Mouse (Mus musculus) hindbrain, embryonic 10.5 days (tissue): ENCODE data around the gene Gm26938. TPM values are rescaled to one million over a fixed set of nuclear protein-coding genes. Genes with fewer than 3 reads are reported as not detected.

ENCODE experiments used
- DNase-seq: peaks from one replicate; pipeline ENCODE4 v3.0.0-alpha.2; 2017; ENCODE audit warnings: low spot score
- H3K27ac ChIP-seq: fragments of 300-500 bp; sonication (generic); 2 replicates; pipeline ENCODE4 v1.5.1; 2016; ENCODE audit warnings: mild to moderate bottlenecking, moderate library complexity
- H3K27me3 ChIP-seq: fragments of 300-500 bp; sonication (generic); 2 replicates; pipeline ENCODE4 v1.6.1; 2016; ENCODE audit warnings: mild to moderate bottlenecking; ENCODE audit not compliant: poor library complexity, insufficient read depth, severe bottlenecking
- H3K36me3 ChIP-seq: fragments of 300-500 bp; sonication (generic); 2 replicates; pipeline ENCODE4 v1.6.1; 2016; ENCODE audit warnings: mild to moderate bottlenecking, moderate library complexity
- H3K4me1 ChIP-seq: fragments of 300-500 bp; sonication (generic); replicated peaks from 2 replicates; pipeline ENCODE4 v1.6.1; 2016; ENCODE audit warnings: mild to moderate bottlenecking
- H3K4me3 ChIP-seq: fragments of 300-500 bp; sonication (generic); 2 replicates; pipeline ENCODE4 v1.5.1; 2016; ENCODE audit warnings: mild to moderate bottlenecking, moderate library complexity
- H3K9me3 ChIP-seq: fragments of 300-500 bp; sonication (generic); 2 replicates; pipeline ENCODE4 v1.6.1; 2016; ENCODE audit warnings: mild to moderate bottlenecking, moderate library complexity
- WGBS: fragments of 180-500 bp; shearing (Covaris S2); methylation state at CpG from one replicate; pipeline ENCODE4 v1.1.7; 2016; 5-methylcytosine and 5-hydroxymethylcytosine counted together
- polyA plus RNA-seq: library from polyadenylated mRNA; unstranded; fragments of >200 nt; fragmentation: Nextera tagmentation; extraction: Ambion mirVana; gene quantifications from 2 replicates; pipeline ENCODE4 v1.2.1, GENCODE M21; 2016

The Gm26938 gene
- polyA plus RNA-seq: not detected in 2 replicates

- peak within 1 kb of the TSS; percentile 93 for H3K27ac ChIP-seq
- H3K27me3 ChIP-seq: no peaks in the 10 kb centered on the region
- peaks cover 21% of the 10 kb centered on the region for H3K4me1 ChIP-seq
- peak; percentile 93 for DNase-seq
- H3K9me3 ChIP-seq: no peaks in the 10 kb centered on the region
- H3K36me3 ChIP-seq: peaks cover 32% of the 10 kb centered on the region
- H3K4me3 ChIP-seq: peak within 1 kb of the TSS; percentile 94
- under 1% methylated on average over 43 of the region's 43 CpGs for WGBS
Observed at GRCm38 (mm10) chr5:139826357-139827055, at the start of gene Gm26938, which contains the start of gene Psmg3. Gene Gm26938, minus strand, starts transcription at chr5:139826407. Gene Psmg3, minus strand, starts transcription at chr5:139826885.

- no peak for DNase-seq
- Histone ChIP-seq H3K4me3 (no peak overlapping the region), H3K36me3 (no peaks in the 10 kb centered on the region), H3K27me3 (peaks cover 16% of the 10 kb centered on the region; the same call in 1 of the 2 replicates), H3K27ac (no peak overlapping the region), H3K9me3 (no peaks in the 10 kb centered on the region), H3K4me1 (peaks cover 23% of the 10 kb centered on the region)
- WGBS: 79% methylated on average over 1 of the region's 1 CpGs
Observed at GRCm38 (mm10) chr5:139871526-139871925, 45.3 kb upstream of the Gm26938 start.

GRCm38 (mm10) chr5:139870886-139871285 is 44.7 kb upstream of the Gm26938 start:
- no peaks in the 10 kb centered on the region for H3K9me3 ChIP-seq
- H3K27me3 ChIP-seq: peaks cover 16% of the 10 kb centered on the region; the same call in 1 of the 2 replicates
- H3K27ac ChIP-seq: no peak overlapping the region
- no peaks in the 10 kb centered on the region for H3K36me3 ChIP-seq
- no peak overlapping the region for H3K4me3 ChIP-seq
- peaks cover 25% of the 10 kb centered on the region for H3K4me1 ChIP-seq
- DNase-seq: no peak
- 23% methylated on average over 4 of the region's 4 CpGs for WGBS

DNA sequence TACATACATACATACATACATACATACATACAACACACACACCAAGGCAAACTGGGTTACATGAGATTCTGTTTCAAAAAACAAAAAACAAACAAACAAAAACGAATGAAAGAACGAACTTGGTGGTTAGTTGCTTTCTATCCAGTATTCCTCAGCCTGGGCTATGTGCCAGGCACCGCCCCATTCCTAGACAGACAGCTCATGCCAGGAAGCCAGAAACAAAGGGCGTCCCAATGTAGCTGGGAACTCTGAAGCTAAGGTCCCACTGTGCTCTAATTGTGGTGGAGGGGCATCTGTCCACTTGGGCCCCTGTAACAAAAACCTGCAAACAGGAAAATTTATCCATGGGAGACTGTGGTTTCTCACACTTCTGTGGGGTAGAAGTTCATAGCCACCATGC is 36.6 kb upstream of the Gm26938 start:
- no peaks in the 10 kb centered on the region for H3K27me3 ChIP-seq
- H3K9me3 ChIP-seq: no peaks in the 10 kb centered on the region
- no peak overlapping the region for H3K4me3 ChIP-seq
- no peak overlapping the region for H3K27ac ChIP-seq
- WGBS: 76% methylated on average over 4 of the region's 4 CpGs
- H3K36me3 ChIP-seq: no peaks in the 10 kb centered on the region
- DNase-seq: no peak
- peaks cover 22% of the 10 kb centered on the region for H3K4me1 ChIP-seq

DNA sequence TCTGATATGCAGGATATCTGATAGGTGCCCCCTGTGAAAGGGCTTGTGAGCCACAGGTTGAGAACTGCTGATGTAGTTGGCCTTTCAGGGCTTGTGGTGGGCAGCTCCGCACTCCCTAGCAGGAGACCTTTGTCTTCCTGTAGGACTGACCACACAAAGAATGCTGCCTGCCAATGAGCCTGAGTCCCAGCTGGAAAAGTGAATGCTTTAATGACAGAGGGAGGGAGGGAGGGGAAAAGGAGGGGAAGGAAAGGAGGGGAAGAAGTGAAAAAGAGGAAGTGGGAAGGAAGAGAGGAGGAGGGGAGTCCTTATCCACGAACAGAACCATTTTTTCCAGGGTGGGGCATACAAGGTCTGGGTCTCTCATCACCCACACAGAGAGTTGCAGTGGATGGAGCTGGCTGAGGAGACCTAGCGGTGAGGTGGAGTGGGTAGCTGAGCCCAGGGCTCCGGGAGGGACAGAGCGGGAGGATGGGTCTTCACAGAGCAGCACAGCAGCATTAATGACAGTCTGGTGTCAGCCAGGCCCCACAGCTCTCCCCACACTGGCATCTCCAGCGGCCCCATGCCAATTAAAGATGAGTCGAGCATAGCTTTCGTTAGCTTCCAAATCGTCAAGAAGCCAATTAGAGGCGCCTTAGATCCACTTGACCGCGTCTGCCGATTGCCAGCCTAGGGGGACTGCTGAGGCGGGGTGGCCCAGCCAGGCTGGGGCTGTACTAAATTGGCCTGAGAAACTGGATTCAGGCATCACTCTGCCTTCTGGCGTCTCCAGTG is 34.3 kb upstream of the Gm26938 start:
- H3K36me3 ChIP-seq: no peaks in the 10 kb centered on the region
- peak overlapping the region; percentile 1; the same call in 1 of the 2 replicates for H3K4me3 ChIP-seq
- peaks cover 16% of the 10 kb centered on the region for H3K4me1 ChIP-seq
- peak; percentile 16 for DNase-seq
- peak overlapping the region; percentile 31 for H3K27ac ChIP-seq
- H3K27me3 ChIP-seq: no peaks in the 10 kb centered on the region
- no peaks in the 10 kb centered on the region for H3K9me3 ChIP-seq
- 37% methylated on average over 15 of the region's 15 CpGs for WGBS

DNA sequence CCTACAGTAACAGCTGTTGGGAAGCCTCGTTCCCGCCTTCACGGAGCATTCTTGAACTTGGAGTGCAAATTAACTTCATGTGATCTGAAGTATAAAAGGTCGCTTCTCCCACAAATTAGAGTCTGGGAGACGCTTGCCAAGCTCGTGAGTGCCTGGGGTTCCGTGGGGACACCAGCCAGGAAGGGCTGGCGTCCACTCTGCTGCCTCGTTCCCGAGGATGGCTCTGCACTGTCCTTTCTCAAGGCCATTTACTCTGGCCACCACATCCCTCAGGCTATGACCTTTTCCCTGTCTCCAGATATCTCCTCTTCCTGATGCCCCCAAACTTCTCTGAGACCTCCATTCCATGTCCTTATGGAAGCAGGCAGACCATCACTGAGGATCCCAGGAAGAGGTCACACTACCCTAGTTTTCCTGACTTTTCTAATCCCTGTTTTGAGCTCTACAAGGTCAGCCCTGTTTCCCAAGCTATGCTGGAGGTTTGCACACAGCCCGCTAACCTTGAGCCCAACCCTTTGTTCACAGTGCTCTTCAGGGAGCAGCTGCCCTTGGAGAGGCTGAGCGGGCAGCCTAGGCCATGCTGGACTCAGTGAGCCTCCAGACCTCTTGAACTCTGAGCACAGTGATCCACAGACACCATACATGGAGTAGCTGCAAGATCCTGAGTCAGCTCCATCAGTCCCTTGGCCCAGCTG is 23.6 kb upstream of the Gm26938 start:
- DNase-seq: no peak
- peaks cover 7% of the 10 kb centered on the region for H3K9me3 ChIP-seq
- H3K27ac ChIP-seq: no peak overlapping the region
- peaks cover 15% of the 10 kb centered on the region for H3K4me1 ChIP-seq
- 0 out of 2 replicates have a peak, but pooled peaks cover 2% of the 10 kb centered on the region for H3K27me3 ChIP-seq
- H3K36me3 ChIP-seq: no peaks in the 10 kb centered on the region
- H3K4me3 ChIP-seq: no peak overlapping the region
- 89% methylated on average over 12 of the region's 12 CpGs for WGBS

DNA sequence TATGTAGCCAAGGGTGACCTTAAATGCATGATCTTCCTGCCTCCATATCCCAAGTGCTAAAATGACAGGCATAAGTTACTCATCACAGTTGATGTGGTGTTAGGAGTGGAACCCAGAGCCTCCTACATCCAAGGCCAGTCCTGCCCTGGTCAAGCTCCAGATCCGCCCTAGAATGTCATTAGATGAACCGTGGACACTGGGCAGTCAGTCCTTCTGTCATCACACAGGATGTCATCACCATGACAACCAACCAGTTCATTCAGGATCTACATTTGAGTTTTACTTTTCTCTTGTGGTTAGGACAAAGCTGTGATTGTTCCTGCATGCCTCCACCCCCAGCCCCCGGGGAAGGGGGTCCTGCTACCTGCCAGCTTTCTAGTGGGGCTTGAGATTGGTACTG is 12.9 kb upstream of the Gm26938 start:
- H3K27me3 ChIP-seq: no peaks in the 10 kb centered on the region
- DNase-seq: peak; percentile 35
- WGBS: 17% methylated on average over 3 of the region's 3 CpGs
- H3K4me3 ChIP-seq: no peak overlapping the region
- peaks cover 12% of the 10 kb centered on the region for H3K4me1 ChIP-seq
- no peak overlapping the region for H3K27ac ChIP-seq
- no peaks in the 10 kb centered on the region; the same call in 1 of the 2 replicates for H3K9me3 ChIP-seq
- H3K36me3 ChIP-seq: no peaks in the 10 kb centered on the region

- H3K4me1 ChIP-seq: peaks cover 12% of the 10 kb centered on the region
- DNase-seq: peak; percentile 82
- H3K27me3 ChIP-seq: no peaks in the 10 kb centered on the region
- no peak overlapping the region for H3K27ac ChIP-seq
- no peaks in the 10 kb centered on the region for H3K9me3 ChIP-seq
- H3K4me3 ChIP-seq: no peak overlapping the region
- H3K36me3 ChIP-seq: no peaks in the 10 kb centered on the region
- WGBS: 20% methylated on average over 2 of the region's 2 CpGs
Observed at GRCm38 (mm10) chr5:139838476-139838892, 12.3 kb upstream of the Gm26938 start.

GRCm38 (mm10) chr5:139835706-139836105 is 9.5 kb upstream of the Gm26938 start:
- peaks cover 12% of the 10 kb centered on the region for H3K4me1 ChIP-seq
- no peak overlapping the region for H3K27ac ChIP-seq
- DNase-seq: no peak
- H3K27me3 ChIP-seq: no peaks in the 10 kb centered on the region
- H3K9me3 ChIP-seq: no peaks in the 10 kb centered on the region
- no peak overlapping the region for H3K4me3 ChIP-seq
- no peaks in the 10 kb centered on the region for H3K36me3 ChIP-seq
- WGBS: 87% methylated on average over 7 of the region's 7 CpGs

DNA sequence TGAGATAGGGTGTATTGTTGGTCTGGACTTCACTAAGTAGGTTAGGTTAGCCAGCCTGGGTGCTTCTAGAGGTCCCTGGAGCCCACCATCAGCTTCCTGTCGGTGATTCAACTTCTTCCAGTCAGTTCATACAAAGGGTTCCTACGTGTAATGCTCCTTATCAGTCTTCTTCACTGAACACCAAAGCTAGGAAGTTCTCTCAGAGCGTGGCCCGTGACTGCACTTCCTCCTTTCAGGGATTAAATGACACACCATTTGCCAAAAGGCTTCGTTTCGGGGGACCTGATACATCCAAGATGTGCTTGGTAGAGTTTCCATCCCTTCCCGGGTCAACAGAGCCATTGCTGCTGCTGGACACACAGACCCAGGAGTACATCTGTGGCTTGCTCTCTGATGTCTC is 5.9 kb upstream of the Gm26938 start:
- H3K9me3 ChIP-seq: no peaks in the 10 kb centered on the region
- no peaks in the 10 kb centered on the region for H3K36me3 ChIP-seq
- H3K4me3 ChIP-seq: no peak overlapping the region
- no peak overlapping the region for H3K27ac ChIP-seq
- WGBS: 83% methylated on average over 7 of the region's 7 CpGs
- no peaks in the 10 kb centered on the region for H3K27me3 ChIP-seq
- no peak for DNase-seq
- H3K4me1 ChIP-seq: peaks cover 2% of the 10 kb centered on the region; the same call in 1 of the 2 replicates

DNA sequence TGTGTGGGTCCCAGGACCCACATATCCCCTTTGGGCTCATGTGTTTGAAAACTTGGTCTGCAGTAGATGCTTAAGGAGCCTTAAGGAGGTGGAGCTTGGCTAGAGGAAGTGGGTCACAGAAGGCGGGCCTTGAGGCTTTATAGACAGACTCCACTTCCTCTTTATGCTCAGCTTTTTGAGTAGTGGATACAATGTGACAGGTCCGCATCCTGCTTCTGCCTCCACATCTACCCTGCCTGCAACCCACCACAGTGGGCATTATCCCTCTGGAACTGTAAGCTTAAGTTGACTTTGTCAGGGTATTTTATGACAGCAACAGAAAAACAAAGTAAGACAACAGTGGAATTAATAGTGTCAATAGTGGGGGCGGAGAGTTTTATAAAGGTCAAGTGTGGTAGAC is 4.5 kb upstream of the Gm26938 start:
- Histone ChIP-seq H3K4me1 (peaks cover 11% of the 10 kb centered on the region), H3K27ac (no peak overlapping the region), H3K4me3 (no peak overlapping the region), H3K9me3 (no peaks in the 10 kb centered on the region), H3K36me3 (no peaks in the 10 kb centered on the region), H3K27me3 (no peaks in the 10 kb centered on the region)
- 87% methylated on average over 3 of the region's 3 CpGs for WGBS
- DNase-seq: no peak

DNA sequence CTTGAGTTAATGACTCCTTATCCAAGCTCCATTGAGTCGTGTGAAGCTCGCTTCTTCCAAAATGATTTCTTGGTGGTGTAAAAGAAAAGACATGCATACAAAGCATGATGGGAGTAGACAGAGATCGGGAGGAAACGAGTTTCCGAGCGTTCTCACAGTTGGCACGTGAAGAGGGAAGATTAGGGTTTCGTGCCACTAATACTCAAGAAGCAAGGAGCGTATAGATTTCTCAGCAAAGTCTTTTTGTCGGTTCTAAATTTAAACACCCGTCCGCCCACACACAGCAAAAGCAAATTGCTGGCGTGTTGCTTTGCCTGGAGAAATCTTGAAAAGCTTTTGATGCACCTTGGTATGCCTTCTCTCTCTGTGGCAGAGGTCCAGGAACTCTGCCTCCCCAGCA is 3.2 kb upstream of the Gm26938 start:
- Histone ChIP-seq H3K36me3 (peaks cover 4% of the 10 kb centered on the region), H3K9me3 (no peaks in the 10 kb centered on the region), H3K27ac (no peak overlapping the region), H3K4me3 (no peak overlapping the region), H3K4me1 (peaks cover 17% of the 10 kb centered on the region), H3K27me3 (no peaks in the 10 kb centered on the region)
- DNase-seq: no peak
- 85% methylated on average over 13 of the region's 13 CpGs for WGBS
